Mouse (Mus musculus) cerebellum, adult 2 months (tissue): ENCODE results near the gene Rnaset2a. TPM values are rescaled to one million over a fixed set of nuclear protein-coding genes. Genes with fewer than 3 reads are reported as not detected.
"Not testable (repeated sequence)": the region's sequence is repeated elsewhere in the genome, so short reads cannot be mapped to it uniquely, and the experiment has no call there.

Experiments
- DNase-seq, 2 experiments: peaks; one replicate each; pipeline ENCODE4 v3.0.0; 2021
- H3K27ac ChIP-seq: fragments of 200-500 bp; 2 replicates; pipeline ENCODE4 v1.5.1; 2012; ENCODE audit warnings: low read length, control low read depth, inconsistent platforms; ENCODE audit not compliant: insufficient read depth
- H3K27me3 ChIP-seq: fragments of 200-500 bp; 2 replicates; pipeline ENCODE4 v1.6.1; 2012; ENCODE audit warnings: inconsistent platforms, mild to moderate bottlenecking, low read length, moderate library complexity; ENCODE audit not compliant: control insufficient read depth, insufficient read depth
- H3K4me1 ChIP-seq: fragments of 200-500 bp; 2 replicates; pipeline ENCODE4 v1.6.1; 2011; ENCODE audit warnings: low read length; ENCODE audit not compliant: control insufficient read depth, insufficient read depth
- H3K4me3 ChIP-seq: fragments of 200-500 bp; replicated peaks from 2 replicates; pipeline ENCODE3; 2011; ENCODE audit warnings: mild to moderate bottlenecking, low read depth, low read length, control low read depth; ENCODE audit not compliant: insufficient read depth
- CTCF ChIP-seq: fragments of 200-500 bp; IDR thresholded peaks from 2 replicates; pipeline ENCODE4 v1.5.1; 2011; ENCODE audit warnings: low read depth, mild to moderate bottlenecking, control low read depth, low read length, moderate library complexity, borderline replicate concordance; ENCODE audit not compliant: insufficient read depth
- POLR2A ChIP-seq: fragments of 200-500 bp; IDR thresholded peaks from 2 replicates; pipeline ENCODE4 v1.6.1; 2011; ENCODE audit warnings: low read length, control low read depth, borderline replicate concordance; ENCODE audit not compliant: insufficient read depth
- WGBS: fragments of 180-500 bp; shearing (Covaris S2); methylation state at CpG from one replicate; pipeline ENCODE4 v1.1.7; 2018; 5-methylcytosine and 5-hydroxymethylcytosine counted together
- polyA plus RNA-seq: library from polyadenylated mRNA; depleted of rRNA; stranded (reverse); fragments of >200 nt; gene quantifications from 2 replicates; pipeline ENCODE4 v1.2.3, GENCODE M21; 2012

The Rnaset2a gene
- polyA plus RNA-seq, 1 experiment = 11.3 TPM

DNA sequence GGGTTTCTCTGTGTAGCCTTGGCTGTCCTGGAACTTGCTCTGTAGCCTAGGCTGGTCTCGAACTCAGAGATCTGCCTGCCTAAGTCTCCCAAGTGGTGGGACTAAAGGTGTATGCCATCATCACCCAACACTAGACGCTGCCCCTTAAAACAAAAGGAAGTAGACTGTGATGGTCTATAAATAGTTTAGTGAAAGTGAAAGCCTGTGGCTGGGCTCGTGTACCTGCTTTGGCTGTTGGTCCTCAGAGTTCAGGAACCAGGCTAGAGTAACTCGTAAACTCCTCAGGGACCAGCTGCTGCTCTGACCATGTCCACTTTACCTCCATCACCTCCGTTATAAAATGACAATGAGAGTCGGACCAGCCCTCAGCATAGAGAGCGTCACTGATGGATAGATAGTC lies 22.4 kb upstream of the Rnaset2a start:
- Histone ChIP-seq H3K4me3 (no peak overlapping the region), H3K4me1 (no peaks in the 10 kb centered on the region), H3K27me3 (no peaks in the 10 kb centered on the region), H3K27ac (no peak overlapping the region)
- TF ChIP-seq CTCF = no peak
- TF ChIP-seq POLR2A = no peak
- WGBS = 91% methylated on average over 7 of the region's 7 CpGs
- no peak for DNase-seq

DNA sequence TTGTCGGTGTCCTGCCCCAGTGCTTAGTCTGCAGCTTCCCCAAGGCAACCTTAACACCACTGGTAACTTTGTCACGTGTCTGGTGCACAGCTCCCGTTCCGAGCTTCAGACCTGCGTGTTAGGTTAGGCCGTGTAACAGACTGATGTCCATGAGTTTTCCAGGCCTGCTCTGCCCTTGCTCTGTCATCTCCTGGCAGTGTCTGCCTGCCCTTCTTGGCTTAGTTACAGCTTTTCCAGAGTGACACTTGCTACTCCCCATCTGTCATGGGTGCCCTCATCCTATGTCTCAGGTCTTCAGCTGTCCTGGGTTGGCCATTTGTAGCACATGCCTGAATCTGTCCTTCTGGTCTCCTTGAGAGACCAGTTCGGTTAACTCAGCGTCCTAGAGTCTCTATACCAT lies 19.5 kb upstream of the Rnaset2a start:
- H3K27ac ChIP-seq, H3K4me3 ChIP-seq, H3K4me1 ChIP-seq, H3K27me3 ChIP-seq: not testable (repeated sequence)
- peak; percentile 47 to 72 for DNase-seq
- WGBS = 24% methylated on average over 7 of the region's 8 CpGs

DNA sequence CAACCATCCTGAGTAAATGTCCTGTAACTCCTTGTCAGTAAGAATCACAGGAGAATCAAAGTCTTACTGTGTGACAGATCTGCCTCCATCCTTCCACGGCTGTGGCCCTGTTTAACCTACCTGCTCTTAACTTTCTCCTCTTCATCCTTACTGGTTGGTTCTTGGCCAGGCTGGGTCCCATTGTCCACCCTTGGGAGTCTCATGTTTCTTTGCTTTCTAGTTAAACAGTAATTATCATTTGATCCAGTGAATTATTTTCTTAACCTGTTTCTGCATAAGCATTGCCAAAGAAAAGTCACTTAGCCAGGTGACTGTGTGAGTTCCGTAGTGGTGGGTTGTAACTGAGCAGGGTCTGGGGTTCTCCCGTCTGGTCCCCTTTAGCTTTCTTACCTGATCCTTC lies 18.6 kb upstream of the Rnaset2a start:
- not testable (repeated sequence) for H3K4me1 ChIP-seq, DNase-seq, H3K27ac ChIP-seq, H3K4me3 ChIP-seq, H3K27me3 ChIP-seq
- 45% methylated on average over 2 of the region's 3 CpGs for WGBS

DNA sequence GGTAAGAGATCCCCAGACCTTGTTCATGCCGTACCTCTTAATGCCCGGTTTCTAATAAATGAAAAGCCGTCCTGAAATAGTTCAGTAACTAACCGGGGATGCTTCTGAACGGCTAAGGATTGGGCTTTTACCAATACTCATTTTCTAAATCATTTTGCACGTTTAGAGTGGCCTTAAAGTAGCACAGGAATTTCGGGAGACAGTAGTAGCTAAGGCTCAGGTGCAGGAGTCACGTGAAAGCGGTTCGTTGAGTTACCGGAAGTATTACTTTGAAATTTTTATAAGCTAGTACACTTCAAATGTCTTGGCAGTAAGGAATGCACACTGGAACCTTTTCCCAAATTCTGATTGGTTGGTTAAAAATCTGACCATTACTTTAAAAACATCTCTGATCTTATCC lies 18.1 kb upstream of the Rnaset2a start:
- not testable (repeated sequence) for H3K4me1 ChIP-seq, H3K27ac ChIP-seq, DNase-seq, H3K4me3 ChIP-seq, H3K27me3 ChIP-seq
- WGBS = under 1% methylated on average over 11 of the region's 11 CpGs

DNA sequence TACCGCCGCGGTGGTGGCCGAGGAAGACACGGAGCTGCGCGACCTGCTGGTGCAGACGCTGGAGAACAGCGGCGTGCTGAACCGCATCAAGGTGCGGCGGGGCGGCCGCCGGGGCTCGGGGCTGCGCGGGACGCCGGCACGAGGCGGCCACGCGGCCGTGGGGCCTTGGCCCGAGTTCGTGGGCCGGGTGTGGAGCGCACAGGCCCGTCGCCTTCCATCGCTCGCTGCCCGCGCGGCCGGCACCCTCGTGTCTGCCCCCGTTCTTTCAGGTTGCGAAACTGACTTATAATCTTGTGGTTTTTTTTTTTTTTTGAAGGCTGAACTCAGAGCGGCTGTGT lies 17.7 kb upstream of the Rnaset2a start:
- not testable (repeated sequence) for H3K4me1 ChIP-seq, H3K27me3 ChIP-seq, H3K27ac ChIP-seq
- DNase-seq = peak; percentile 60 to 76
- H3K4me3 ChIP-seq = peak overlapping the region; percentile 63
- under 1% methylated on average over 41 of the region's 42 CpGs for WGBS

DNA sequence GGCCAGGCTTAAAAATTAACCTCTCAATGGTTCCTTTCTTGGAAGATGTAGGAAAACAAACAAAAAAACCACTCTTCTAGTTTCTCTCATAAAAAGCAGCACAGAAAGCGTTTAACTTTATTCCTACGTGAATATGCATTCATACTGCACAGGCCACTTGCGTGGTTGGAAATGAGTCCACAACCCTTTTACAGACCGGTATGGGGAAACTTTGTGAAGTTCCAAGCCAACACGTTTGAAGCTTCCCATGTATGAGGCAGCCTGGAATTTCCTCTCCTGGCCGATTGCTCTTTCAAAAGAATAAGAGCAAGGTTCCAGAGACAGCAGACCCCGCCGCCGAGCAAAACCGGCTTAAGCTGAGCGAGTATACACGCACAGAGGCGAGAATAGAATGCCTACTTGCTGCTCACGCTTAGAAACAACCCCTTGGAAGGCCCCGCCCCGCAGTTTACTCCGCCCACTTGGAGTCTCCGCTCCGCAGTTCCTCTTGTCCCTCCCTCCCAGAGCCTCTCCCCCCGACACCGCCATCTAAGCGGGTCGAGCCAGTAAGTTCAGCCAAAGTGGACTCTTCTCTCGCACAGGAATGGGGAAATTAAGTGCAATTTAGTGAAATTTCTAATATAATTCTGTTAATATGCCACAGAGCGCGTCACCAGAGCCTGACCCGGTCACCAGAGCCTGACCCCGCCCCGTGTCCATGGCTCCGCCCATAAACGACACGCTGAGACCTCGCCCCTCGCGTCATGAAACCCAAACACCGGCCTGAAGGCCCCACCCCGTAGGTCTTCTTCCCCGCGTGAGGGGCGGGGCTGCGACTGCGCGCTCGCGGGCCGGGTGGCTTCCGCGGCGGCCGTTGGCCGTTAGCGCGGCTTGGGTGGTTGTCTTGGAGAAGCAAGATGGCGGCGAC lies 17.1 kb upstream of the Rnaset2a start, which contains the start of gene Fgfr1op:
TSS of gene Fgfr1op (plus strand) at position 801 of the 907 bp plus-strand sequence.
- WGBS = under 1% methylated on average over 25 of the region's 55 CpGs
- not testable (repeated sequence) for H3K27me3 ChIP-seq, H3K4me1 ChIP-seq, H3K27ac ChIP-seq
- peak; percentile 69 to 90 for DNase-seq
- H3K4me3 ChIP-seq = peak within 1 kb of the TSS; percentile 76

DNA sequence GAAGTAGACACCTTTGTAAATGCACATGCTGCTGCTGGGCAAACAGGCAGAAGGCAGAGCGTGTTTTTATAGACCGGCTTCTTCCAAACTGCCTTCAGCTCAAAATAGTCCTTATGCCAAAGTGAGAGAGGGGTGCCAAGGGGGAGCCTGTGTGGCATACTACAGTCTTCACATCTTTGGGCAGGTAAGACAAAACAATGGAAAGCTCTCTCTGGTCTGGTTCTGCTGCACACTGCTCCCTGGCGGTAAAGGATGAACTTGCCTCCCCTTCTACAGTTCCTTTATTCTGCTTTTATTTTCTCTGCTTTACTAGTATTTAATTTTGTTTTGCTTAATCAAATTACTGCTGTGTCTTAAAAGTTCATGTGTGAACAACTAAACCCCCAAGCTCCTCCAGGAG lies 13.1 kb upstream of the Rnaset2a start:
- not testable (repeated sequence) for H3K4me1 ChIP-seq
- WGBS = 36% methylated on average over 2 of the region's 3 CpGs
- peak; percentile 31 to 45 for DNase-seq

DNA sequence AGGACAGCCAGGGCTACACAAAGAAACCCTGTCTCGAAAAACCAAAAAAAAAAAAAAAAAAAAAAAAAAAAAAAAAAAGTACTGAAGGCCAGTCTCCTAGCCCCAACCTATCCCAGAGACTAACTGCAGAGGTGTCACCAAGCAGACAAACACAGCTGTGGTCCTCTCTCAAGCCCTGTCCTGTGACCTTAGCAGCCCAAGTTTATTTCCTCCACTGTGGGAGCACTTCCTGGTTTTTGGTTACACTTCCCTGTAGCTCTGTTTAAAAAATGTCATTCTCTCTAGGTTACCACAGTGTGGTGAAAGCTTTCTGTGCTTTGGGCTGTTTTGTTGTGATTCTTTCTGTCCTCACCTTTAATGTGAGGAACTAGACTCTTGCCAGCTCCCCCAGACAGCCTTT lies 10.7 kb upstream of the Rnaset2a start:
- H3K27ac ChIP-seq, H3K4me1 ChIP-seq, DNase-seq, H3K4me3 ChIP-seq, H3K27me3 ChIP-seq: not testable (repeated sequence)
- WGBS = no CpG with 5 or more reads among the region's 1 CpGs

More for the DNA sequence above, 13.1 kb upstream of the Rnaset2a start:
- not testable (repeated sequence) for H3K4me3 ChIP-seq, H3K27ac ChIP-seq, H3K27me3 ChIP-seq
- TF ChIP-seq CTCF = peak; percentile 40; the same call in 1 of the 2 replicates

DNA sequence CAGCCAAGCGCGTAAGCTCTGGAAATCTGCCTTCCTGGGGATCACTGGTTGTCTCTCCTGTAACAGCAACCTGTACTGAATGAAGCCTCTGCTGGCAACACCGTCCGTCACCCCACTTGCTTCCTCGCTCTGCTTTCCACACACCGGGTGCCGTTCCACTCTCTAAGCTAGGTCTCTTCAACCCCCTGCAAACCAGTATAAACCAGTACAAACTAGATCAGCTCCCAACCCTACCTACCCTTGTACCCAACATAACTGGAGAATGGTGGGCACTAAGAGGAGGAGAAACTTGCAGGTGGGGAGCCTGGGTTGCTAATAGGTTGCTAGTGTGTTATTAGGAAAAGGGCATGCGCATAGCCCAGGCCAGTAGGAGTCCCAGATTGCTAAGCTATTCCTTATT lies 8.1 kb upstream of the Rnaset2a start:
- H3K27ac ChIP-seq, DNase-seq, H3K4me1 ChIP-seq, H3K4me3 ChIP-seq, H3K27me3 ChIP-seq: not testable (repeated sequence)
- 100% methylated on average over 1 of the region's 8 CpGs for WGBS

DNA sequence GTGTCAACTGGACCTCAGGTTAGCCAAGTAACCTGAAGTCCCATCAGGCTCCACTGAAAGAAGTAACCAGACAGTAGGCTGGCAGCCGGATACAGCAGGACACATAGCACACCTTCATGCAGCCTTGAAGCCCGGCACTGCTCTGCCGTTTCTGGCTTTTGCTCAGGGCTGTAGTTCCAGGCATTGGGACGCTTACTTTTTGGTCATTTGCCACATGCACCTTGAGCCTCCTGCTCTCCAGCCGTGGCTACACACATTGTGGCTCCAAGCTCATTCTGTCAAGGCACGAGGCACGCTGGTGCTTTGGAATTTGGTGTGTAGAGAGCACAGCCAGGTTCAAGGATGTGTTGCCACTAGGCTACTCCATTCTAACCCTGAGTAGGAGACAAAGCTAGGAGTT lies 7.1 kb upstream of the Rnaset2a start:
- H3K27me3 ChIP-seq, DNase-seq, H3K27ac ChIP-seq, H3K4me1 ChIP-seq, H3K4me3 ChIP-seq: not testable (repeated sequence)
- 57% methylated on average over 7 of the region's 7 CpGs for WGBS

DNA sequence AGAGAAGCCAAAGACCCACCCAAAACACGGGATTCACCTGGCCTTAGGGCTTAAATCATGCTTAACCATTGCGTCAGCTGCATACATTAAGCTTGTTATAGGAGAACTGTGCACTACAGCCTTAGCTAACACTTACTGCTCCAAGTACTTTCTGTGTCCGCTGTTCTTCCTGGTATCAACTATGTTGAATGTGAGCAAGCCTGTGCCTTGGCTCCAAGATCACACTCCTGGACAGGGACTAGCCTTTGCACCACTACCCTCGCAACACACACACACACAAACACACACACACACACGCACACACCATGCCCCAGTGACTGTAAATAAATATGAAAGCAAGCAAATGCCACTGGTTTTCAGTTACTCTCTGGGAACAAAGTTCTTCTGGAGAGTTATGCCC lies 966 bp downstream of the Rnaset2a start:
- H3K4me1 ChIP-seq, H3K27ac ChIP-seq, H3K4me3 ChIP-seq, H3K27me3 ChIP-seq, DNase-seq: not testable (repeated sequence)
- 18% methylated on average over 5 of the region's 5 CpGs for WGBS

DNA sequence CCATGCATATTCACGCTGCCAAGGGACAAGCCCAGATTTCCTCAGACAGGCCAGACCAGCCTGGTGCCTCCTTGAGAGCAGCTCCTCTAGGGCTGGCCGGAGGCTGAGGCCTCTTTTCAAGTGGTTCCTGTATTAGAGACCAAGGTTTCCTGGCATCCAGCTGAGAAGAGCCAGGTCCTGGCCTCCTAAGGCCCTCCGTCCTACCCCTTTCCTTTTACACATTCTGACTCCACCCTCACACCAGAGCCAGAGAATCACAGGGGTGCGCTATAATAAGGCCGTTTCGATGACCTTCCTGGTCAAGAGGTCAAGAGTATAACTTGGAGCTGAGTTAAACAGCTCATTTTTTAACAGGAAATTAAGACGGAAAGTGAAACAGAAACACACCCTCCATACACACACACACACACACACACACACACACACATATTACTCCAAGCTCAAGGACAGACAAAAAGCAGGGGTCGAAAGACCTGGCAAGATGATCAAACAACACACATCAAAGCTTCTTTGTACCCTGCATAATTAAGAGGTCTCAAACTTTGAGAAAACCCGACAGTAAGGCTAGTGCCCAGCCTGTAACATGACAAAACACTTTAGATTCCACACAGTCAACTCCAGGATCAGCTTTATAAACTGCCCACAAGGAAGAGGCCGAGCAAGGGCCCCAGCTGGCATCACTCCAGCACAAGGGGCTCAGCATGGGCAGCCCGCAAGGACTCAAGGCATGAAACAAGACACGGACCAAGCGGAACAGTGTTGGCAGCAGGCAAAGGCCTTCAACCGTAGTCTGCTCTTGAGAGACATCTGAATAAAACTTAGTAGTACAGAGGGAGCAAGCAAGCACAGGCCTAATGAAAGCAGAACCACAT lies 3.9 kb downstream of the Rnaset2a start:
- not testable (repeated sequence) for DNase-seq, H3K4me1 ChIP-seq, H3K27ac ChIP-seq, H3K4me3 ChIP-seq, H3K27me3 ChIP-seq
- 72% methylated on average over 14 of the region's 14 CpGs for WGBS
